Mouse (Mus musculus) brown adipose tissue, adult 24 weeks (tissue): ENCODE measurements at regions not wholly inside any gene's neighbourhood (a gene's known extent, or its start where the extent isn't known, plus 50 kb on each side); places are given as distances from the start of the nearest gene placed in this dataset.

Source experiments
- H3K27ac ChIP-seq: fragments of 200-500 bp; replicated peaks from 2 replicates; pipeline ENCODE4 v1.5.1; 2012; ENCODE audit warnings: low read depth, mild to moderate bottlenecking, low read length
- H3K4me1 ChIP-seq: fragments of 200-500 bp; 2 replicates; pipeline ENCODE4 v1.6.1; 2012; ENCODE audit warnings: low read length, mixed read lengths; ENCODE audit not compliant: control insufficient read depth, insufficient read depth, insufficient read length
- H3K4me3 ChIP-seq: fragments of 200-500 bp; 2 replicates; pipeline ENCODE4 v1.5.1; 2012; ENCODE audit warnings: low read depth, mild to moderate bottlenecking, low read length, moderate library complexity; ENCODE audit not compliant: insufficient read depth

- H3K4me3 ChIP-seq = no peak overlapping the region
- no peaks in the 10 kb centered on the region for H3K4me1 ChIP-seq
Observed at GRCm38 (mm10) chr2:92518891-92519290, 58.6 kb upstream of the Slc35c1 start.

GRCm38 (mm10) chr2:92514961-92515360, 54.6 kb upstream of the Slc35c1 start:
- no peak overlapping the region for H3K4me3 ChIP-seq
- H3K27ac ChIP-seq = no peak overlapping the region
- no peaks in the 10 kb centered on the region for H3K4me1 ChIP-seq

More at GRCm38 (mm10) chr2:92518891-92519290, 58.6 kb upstream of the Slc35c1 start:
- no peak overlapping the region for H3K27ac ChIP-seq

- Histone ChIP-seq H3K4me1 (no peaks in the 10 kb centered on the region), H3K4me3 (no peak overlapping the region), H3K27ac (no peak overlapping the region)
Observed at GRCm38 (mm10) chr2:92511771-92512744, 51.7 kb upstream of the Slc35c1 start.
